Mouse (Mus musculus) midbrain, embryonic 14.5 days (tissue): Measurements from ENCODE around the gene Samd13. TPM values are rescaled to one million over a fixed set of nuclear protein-coding genes. Genes with fewer than 3 reads are reported as not detected.

Source experiments
- ATAC-seq: fragments of 200-750 bp; cut with Nextera tagmentation; 2 replicates; pipeline ENCODE4 v1.8.0; 2017; ENCODE audit warnings: moderate number of reproducible peaks, moderate library complexity; ENCODE audit not compliant: low FRiP score, low TSS enrichment
- DNase-seq: peaks from one replicate; pipeline ENCODE4 v3.0.0-alpha.2; 2015
- H3K27ac ChIP-seq: fragments of 300-500 bp; sonication (generic); replicated peaks from 2 replicates; pipeline ENCODE4 v1.5.1; 2014; ENCODE audit warnings: mild to moderate bottlenecking, low read depth, low read length, moderate library complexity
- H3K27me3 ChIP-seq: fragments of 300-500 bp; sonication (generic); 2 replicates; pipeline ENCODE4 v1.6.1; 2014; ENCODE audit warnings: low read length, control low read depth, mixed read lengths; ENCODE audit not compliant: control insufficient read depth, insufficient read depth
- H3K36me3 ChIP-seq: fragments of 300-500 bp; sonication (generic); 2 replicates; pipeline ENCODE4 v1.6.1; 2014; ENCODE audit warnings: low read length, control low read depth; ENCODE audit not compliant: control insufficient read depth, insufficient read depth
- H3K4me1 ChIP-seq: fragments of 300-500 bp; sonication (generic); 2 replicates; pipeline ENCODE4 v1.6.1; 2014; ENCODE audit warnings: mild to moderate bottlenecking, antibody characterized with exemption, low read length, control low read depth; ENCODE audit not compliant: control insufficient read depth, insufficient read depth
- H3K4me2 ChIP-seq: fragments of 300-500 bp; sonication (generic); 2 replicates; pipeline ENCODE4 v1.6.1; 2014; ENCODE audit warnings: mild to moderate bottlenecking, low read length, moderate library complexity
- H3K4me3 ChIP-seq: fragments of 300-500 bp; sonication (generic); replicated peaks from 2 replicates; pipeline ENCODE4 v1.5.1; 2014; ENCODE audit warnings: low read depth, low read length
- H3K9ac ChIP-seq: fragments of 300-500 bp; sonication (generic); replicated peaks from 2 replicates; pipeline ENCODE4 v1.6.1; 2014; ENCODE audit warnings: mild to moderate bottlenecking, low read length, moderate library complexity
- H3K9me3 ChIP-seq: fragments of 300-500 bp; sonication (generic); 2 replicates; pipeline ENCODE4 v1.6.1; 2016; ENCODE audit warnings: low read length, control low read depth, mixed read lengths; ENCODE audit not compliant: control insufficient read depth
- WGBS: fragments of 180-500 bp; shearing (Covaris S2); extraction: QIAGEN DNeasy Blood & Tissue Kit; methylation state at CpG from one replicate; pipeline ENCODE4 v1.1.7; 2014; 5-methylcytosine and 5-hydroxymethylcytosine counted together
- polyA plus RNA-seq: library from polyadenylated mRNA; unstranded; fragments of >200 nt; fragmentation: Nextera tagmentation; extraction: Ambion mirVana; gene quantifications from 2 replicates; pipeline ENCODE4 v1.2.1, GENCODE M21; 2014

Samd13 gene
- polyA plus RNA-seq, 1 experiment from 2014 or later, result not detected

DNA sequence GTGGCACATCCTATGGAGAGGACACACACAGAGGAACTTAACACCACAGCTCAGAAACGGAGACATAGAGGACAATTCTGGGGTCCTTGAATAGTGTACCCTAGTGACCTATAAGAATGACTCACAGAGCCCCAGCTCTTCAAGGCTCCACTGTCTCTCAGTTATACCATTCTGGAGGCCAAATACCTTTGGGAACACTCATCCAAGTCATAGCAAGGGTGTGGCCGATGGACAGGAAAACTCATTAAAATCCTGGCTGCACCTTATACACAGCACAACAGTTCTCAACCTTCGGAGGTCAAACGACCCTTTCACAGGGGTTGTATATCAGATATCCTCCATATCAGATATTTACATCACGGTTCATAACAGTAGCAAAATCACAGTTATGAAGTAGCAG is 52.9 kb downstream of the Samd13 start:
- Histone ChIP-seq H3K9ac (no peak overlapping the region), H3K4me2 (no peak overlapping the region), H3K36me3 (no peaks in the 10 kb centered on the region), H3K4me1 (no peaks in the 10 kb centered on the region), H3K9me3 (no peaks in the 10 kb centered on the region), H3K27me3 (no peaks in the 10 kb centered on the region), H3K27ac (no peak overlapping the region), H3K4me3 (no peak overlapping the region)
- ATAC-seq (no peak), DNase-seq (no peak)
- 89% methylated on average over 5 of the region's 5 CpGs for WGBS

DNA sequence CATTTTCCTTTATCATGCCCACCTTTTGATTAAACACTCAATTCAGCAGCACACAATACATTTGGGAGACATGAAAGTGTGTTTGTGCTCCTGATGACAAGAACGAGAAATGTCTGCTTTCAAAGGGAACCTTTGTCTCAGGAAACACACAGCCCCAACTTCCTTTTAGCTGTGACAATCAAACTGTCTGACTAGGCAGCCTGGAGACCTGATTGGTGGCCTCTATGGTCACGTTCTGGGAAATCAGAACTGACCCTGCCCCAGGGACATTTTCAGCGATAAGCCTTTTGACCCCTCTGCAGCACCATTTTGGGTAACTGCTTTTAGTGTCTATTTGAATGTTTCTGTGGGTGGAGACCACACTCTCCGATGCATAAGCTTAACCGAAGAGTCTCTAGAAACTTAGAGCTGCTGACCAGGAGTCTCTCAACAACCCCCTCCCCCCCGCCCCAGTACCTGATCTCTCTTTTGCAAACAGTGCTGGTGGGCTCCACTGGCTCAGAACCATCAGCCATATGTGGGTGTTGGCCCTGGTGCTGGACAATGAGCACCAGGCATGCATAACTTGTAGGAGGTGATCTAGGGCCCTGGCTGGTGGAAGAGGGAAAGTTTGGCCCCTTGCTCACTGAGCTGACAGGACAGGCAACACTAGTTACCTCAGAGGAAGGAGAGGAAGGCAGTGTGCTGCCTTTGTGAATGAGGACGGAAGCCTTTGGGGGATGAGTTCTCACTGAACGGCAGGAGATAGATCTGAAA is 57.0 kb downstream of the Samd13 start:
- H3K27me3 ChIP-seq, result no peaks in the 10 kb centered on the region
- 69% methylated on average over 8 of the region's 8 CpGs for WGBS
- no peak for DNase-seq
- H3K4me3 ChIP-seq, result no peak overlapping the region
- no peaks in the 10 kb centered on the region for H3K36me3 ChIP-seq
- no peak overlapping the region for H3K27ac ChIP-seq
- H3K9ac ChIP-seq, result no peak overlapping the region
- H3K9me3 ChIP-seq, result no peaks in the 10 kb centered on the region
- no peak overlapping the region for H3K4me2 ChIP-seq
- no peak for ATAC-seq
- H3K4me1 ChIP-seq, result no peaks in the 10 kb centered on the region

DNA sequence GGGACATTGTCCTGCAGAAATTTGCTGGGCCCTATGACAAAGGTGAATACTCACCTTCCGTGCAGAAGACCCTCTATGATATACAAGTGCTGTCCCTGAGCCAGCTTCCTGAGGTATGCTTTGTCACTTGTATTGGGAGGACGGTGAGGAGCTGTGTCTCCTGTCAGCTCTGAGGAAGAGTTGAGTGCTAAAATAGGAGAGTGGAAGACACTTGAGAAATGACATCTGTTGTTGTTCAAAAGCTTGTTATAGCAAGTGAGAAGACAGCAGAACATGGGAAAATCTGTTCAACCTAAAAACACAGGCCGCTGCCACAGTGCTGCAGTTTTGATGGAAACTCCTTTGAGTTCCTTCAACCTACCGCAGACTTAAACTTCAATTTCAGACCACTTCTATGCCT is 59.6 kb downstream of the Samd13 start:
- H3K27me3 ChIP-seq, result no peaks in the 10 kb centered on the region
- WGBS, result 94% methylated on average over 4 of the region's 4 CpGs
- no peak overlapping the region for H3K4me2 ChIP-seq
- H3K9ac ChIP-seq, result no peak overlapping the region
- ATAC-seq, result no peak
- H3K36me3 ChIP-seq, result no peaks in the 10 kb centered on the region
- H3K27ac ChIP-seq, result no peak overlapping the region
- no peak for DNase-seq
- no peak overlapping the region for H3K4me3 ChIP-seq
- H3K9me3 ChIP-seq, result no peaks in the 10 kb centered on the region
- H3K4me1 ChIP-seq, result no peaks in the 10 kb centered on the region

DNA sequence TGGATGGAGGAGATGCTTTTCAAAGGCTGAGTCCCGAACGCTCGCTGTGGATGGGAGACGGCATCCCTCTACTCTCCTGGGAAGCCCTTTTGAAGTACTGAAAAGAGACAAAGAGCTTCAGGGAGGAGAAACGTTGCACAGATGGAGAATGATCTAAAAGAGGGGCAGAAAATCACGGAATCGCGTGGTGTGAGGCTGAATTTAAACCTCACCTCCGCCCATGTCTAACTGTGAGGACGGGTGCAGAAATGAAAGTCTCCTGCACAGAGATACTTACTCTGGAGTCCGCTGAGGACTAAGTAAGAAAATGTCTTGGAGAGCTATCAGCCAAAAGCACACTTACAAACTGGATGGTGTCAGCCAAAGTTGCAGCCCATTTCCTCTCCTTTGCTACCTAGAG is 63.4 kb downstream of the Samd13 start:
- 88% methylated on average over 11 of the region's 11 CpGs for whole genome bisulfite sequencing
- DNase-seq, result no peak
- no peak overlapping the region for H3K9ac ChIP-seq
- H3K36me3 ChIP-seq, result no peaks in the 10 kb centered on the region
- H3K4me1 ChIP-seq, result no peaks in the 10 kb centered on the region
- H3K4me3 ChIP-seq, result no peak overlapping the region
- ATAC-seq, result no peak
- no peaks in the 10 kb centered on the region for H3K9me3 ChIP-seq
- no peaks in the 10 kb centered on the region for H3K27me3 ChIP-seq
- H3K4me2 ChIP-seq, result no peak overlapping the region
- H3K27ac ChIP-seq, result no peak overlapping the region

DNA sequence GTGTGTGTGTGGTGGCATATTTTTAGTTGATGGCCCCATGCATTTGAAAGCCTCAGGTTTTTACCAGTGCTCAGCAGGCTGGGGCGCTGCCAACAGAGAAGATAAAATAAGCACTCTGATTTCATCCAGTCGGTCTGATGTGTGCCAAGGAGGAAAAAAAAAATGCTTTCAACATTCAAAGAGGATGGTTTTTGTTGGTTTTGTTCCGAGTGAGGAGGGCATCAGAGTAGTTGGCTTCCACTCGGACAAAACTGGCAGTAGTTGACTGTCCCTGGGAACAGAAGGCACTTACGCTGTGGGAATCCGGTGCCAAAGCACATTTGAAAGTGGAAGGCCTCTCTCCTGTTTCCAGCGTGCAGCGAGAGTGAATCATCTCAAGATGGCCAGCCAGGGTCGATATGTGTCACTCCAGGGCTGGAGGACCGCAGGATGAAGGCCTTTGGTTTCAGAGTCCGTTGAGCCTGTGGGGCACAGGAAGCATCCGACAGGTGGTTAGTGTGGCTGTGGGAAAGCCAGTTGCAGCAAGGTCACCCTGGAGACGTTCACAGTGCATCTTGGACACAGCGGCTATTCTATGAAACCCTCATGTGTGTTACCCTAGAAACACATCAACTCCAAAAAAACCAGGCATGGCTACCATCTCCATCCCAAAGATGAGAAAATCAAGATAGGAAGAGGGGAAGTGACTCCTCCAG is 64.7 kb downstream of the Samd13 start:
- DNase-seq, result peak; percentile 20
- no peak for ATAC-seq
- Histone ChIP-seq H3K9me3 (no peaks in the 10 kb centered on the region), H3K27ac (no peak overlapping the region), H3K4me3 (no peak overlapping the region), H3K4me2 (no peak overlapping the region), H3K9ac (no peak overlapping the region), H3K36me3 (no peaks in the 10 kb centered on the region), H3K4me1 (no peaks in the 10 kb centered on the region), H3K27me3 (no peaks in the 10 kb centered on the region)
- WGBS, result 87% methylated on average over 14 of the region's 14 CpGs

DNA sequence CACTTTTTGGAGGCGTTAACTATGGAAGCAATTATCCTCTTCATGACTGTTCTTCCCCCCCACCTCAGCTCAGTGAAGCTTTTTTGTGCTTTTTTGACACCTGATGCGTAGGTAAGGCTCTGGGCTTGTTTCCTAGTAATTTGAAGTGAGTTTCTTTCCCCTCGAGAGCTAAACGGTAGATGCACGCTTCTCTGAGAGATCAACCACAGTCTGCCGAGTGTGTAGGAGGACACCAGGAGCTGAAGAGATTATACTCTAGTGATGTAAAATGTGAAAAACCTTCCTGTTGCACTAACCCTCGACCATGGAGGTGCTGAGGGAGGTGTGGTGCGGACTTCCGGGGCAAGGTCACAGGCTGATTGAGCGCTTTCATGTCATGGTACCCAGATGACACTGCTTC is 65.3 kb downstream of the Samd13 start:
- Histone ChIP-seq H3K27ac (no peak overlapping the region), H3K4me2 (no peak overlapping the region), H3K4me3 (no peak overlapping the region), H3K4me1 (no peaks in the 10 kb centered on the region), H3K9me3 (no peaks in the 10 kb centered on the region), H3K9ac (no peak overlapping the region), H3K27me3 (no peaks in the 10 kb centered on the region), H3K36me3 (no peaks in the 10 kb centered on the region)
- ATAC-seq, result no peak
- no peak for DNase-seq
- WGBS, result 91% methylated on average over 10 of the region's 10 CpGs

DNA sequence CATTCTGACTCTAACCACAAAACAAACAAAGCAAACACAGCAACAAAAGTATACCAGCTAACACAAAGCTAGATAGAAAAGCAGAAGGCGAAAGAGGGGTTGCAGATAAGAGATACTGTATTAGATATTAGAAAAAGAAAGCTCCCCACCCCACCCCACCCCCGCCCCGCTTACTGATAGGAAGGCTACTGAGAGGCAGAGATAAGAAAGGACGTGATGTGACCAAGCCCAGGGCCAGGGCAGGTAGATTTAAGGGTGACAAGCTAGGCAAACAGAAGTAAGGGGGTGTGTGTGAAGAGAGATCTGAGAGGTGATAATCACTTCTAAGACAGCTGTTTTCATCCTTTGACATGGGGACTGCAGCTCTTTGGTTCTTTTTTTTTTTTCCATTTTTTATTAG is 67.0 kb downstream of the Samd13 start:
- H3K36me3 ChIP-seq, result no peaks in the 10 kb centered on the region
- no peaks in the 10 kb centered on the region for H3K9me3 ChIP-seq
- ATAC-seq (no peak), DNase-seq (no peak)
- no peaks in the 10 kb centered on the region for H3K27me3 ChIP-seq
- no peak overlapping the region for H3K27ac ChIP-seq
- no peaks in the 10 kb centered on the region for H3K4me1 ChIP-seq
- no peak overlapping the region for H3K9ac ChIP-seq
- H3K4me3 ChIP-seq, result no peak overlapping the region
- H3K4me2 ChIP-seq, result no peak overlapping the region
- 84% methylated on average over 4 of the region's 4 CpGs for WGBS

DNA sequence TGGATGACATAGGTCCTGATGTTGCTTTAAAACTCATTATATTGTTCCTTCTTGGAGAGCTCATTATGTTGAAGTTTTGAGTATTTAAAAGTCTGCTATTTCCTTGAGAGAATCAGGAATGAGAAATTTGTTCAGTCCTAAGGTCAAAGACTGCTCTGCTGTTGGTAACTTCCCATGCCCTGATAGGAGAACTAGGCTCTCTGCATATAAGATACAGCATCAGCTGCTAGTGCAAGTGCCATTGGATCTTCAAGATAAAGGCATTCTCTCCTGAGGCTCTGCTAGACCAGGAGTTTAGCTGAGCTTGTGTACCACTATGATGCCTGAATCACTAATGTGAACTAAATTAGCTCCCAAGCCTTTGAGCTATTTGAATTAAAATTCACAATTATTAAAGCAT is 67.4 kb downstream of the Samd13 start:
- ATAC-seq, result no peak
- H3K27ac ChIP-seq, result no peak overlapping the region
- no peak overlapping the region for H3K9ac ChIP-seq
- H3K4me2 ChIP-seq, result no peak overlapping the region
- H3K4me3 ChIP-seq, result no peak overlapping the region
- no peaks in the 10 kb centered on the region for H3K36me3 ChIP-seq
- no peaks in the 10 kb centered on the region for H3K9me3 ChIP-seq
- no peaks in the 10 kb centered on the region for H3K27me3 ChIP-seq
- no peaks in the 10 kb centered on the region for H3K4me1 ChIP-seq
- no peak for DNase-seq
